Mouse (Mus musculus) 3T3-L1 (cell line): ENCODE data around the gene Ccdc84.
"Not testable (repeated sequence)": the region's sequence is repeated elsewhere in the genome, so short reads cannot be mapped to it uniquely, and the experiment has no call there.

Experiments used
- DNase-seq: peaks from one replicate; pipeline ENCODE4 v3.0.0-alpha.2; 2015; ENCODE audit warnings: low read depth, low spot score

Ccdc84 gene

DNA sequence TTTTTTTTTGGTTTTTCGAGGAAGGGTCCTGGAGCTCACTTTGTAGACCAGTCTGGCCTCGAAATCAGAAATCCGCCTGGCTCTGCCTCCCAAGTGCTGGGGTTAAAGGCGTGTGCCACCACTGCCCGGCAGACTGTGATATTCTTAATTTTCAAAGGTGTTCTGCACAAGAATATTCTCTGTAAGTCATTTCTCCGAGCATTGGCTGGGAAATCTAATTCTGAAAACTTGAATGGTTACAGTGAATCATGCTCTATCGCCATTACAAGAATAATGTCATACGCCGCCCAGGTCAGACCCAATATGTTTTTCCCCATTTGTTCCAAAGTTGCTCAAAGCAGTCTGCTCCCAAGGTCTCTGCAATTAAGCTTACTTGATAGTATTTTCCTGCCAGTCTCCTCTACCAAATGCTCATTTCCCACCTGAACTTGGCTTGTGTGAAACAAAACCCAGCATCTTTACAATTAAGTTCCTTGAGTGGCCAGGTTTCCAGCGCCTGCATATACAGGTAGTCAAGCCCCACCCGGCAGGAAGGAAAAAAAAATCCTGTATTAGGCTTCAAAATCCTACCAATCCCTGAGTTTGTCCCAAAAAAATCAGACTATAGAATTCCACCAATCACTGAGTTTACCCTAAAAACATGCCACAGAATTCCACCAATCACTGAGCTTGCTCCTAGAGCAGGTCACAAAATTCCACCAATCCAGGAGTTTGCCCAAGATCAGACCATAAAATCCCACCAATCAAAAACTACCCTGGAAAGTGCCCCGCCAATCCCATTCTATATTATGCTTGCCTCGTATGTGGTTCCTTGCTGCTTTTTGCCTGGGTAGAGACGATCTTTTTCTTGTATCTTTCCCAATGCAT lies at the start of gene Ccdc84:
Gene Ccdc84 (minus strand): TSS at position 51 of the 867 bp plus-strand sequence.
- DNase-seq = no peak

DNA sequence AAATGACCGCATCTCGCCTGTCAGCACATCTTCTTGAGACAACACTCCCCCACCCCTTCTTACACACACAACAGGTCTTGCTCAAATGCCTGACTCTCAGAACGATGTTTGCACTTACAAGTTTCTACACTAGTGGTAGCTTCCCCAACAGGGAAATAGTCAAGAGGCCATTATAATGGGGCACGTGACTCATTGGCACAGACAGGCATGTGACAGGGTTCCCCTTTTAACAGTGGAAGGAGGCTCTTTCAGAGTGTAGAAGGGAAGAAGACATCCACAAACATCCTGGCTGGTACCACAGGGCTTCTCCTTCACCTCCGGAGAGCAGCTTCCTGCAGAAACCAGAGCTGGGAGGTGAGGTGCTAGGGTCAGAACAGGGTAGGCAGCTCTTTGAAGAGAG lies 43.6 kb upstream of the Ccdc84 start:
- no peak for DNase-seq

DNA sequence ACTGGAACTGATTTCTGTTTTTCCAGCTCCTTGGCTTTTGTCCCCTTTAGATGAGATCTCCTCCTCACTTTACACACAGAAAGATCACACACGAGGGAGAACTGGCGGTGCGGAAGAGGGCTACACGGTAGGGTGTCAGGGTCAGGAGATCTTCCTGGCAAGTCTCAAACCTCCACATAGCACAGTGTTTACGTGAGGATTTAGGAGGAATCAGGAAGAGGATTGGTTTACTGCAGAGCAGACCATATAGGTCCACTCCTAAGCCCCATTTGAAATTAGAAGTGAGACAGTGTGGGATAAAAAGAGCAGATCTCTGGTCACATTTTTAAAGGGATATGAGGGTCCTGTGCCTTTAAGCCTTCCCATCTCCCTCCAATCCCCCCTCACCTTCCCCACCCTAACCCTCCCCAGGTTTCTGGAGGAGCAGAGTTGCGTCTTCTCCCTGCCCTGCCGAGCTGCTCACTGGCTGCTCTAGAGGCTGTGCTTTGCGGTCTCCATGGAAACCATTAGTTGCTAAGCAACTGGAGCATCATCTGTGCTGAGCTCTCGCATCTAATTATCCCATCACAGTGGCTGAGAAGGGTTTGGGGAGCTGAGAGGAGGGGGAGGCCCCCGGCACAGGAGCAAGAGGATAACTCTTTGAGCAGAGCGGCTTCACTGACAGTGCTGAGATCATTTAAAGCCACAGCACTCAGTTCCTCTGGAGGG lies 38.8 kb upstream of the Ccdc84 start:
- no peak for DNase-seq

DNA sequence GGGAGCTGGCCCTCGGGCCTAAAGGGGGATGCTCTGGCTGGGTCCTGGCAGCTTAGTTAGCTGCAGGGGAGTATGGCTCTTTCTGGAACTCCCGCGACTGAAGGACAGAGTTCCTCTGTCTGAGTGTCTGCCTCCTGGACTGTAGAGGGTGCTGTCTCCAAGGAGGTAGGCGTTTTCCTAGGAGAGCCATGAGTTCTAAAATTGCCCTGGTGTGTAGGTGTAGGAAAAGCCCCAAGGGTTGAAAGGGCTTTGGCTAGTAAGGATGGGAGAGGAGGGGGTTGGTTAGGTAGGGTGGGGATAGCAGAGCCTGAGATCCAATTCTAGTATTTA lies 36.5 kb upstream of the Ccdc84 start, which contains the start of gene Upk2:
Gene Upk2 (minus strand): TSS at position 86 of the 330 bp plus-strand sequence.
- peak; percentile 21 for DNase-seq

DNA sequence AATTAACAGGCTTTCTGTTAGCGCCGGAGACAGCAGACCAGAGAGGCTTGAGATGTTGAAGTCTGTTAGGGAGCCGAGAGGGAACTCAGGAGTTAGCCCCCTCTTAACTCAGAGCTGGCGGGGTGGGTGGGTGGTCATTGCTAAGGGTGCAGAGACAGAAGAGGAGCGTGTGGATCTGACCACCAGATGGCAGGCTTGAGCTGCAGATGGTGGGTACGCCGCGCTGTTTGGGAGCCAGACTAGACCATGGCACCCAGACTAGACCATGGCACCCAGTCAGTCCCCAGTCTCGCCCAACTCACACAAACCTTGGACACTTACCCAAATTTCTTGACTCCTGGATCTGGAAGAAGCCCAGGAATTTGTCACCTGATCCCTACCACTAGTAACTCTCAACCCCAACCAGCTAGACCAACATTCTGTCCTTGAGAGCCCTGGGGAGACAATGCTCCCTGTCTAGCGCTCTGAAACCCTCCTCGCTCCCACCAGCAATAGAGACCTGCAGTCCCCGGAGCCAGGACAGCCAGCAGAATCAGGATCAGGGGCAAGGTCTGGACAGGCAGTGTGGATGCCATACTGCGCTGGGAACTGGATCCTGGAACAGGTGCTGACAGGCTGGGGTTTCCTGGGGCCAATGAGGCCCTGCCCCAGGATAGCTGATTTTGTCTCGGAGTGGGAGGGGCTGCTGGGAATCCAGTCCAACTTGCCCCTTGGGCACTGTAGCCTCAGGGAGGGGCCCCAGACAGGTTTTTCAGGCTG lies 35.9 kb upstream of the Ccdc84 start:
- peak; percentile 82 for DNase-seq

DNA sequence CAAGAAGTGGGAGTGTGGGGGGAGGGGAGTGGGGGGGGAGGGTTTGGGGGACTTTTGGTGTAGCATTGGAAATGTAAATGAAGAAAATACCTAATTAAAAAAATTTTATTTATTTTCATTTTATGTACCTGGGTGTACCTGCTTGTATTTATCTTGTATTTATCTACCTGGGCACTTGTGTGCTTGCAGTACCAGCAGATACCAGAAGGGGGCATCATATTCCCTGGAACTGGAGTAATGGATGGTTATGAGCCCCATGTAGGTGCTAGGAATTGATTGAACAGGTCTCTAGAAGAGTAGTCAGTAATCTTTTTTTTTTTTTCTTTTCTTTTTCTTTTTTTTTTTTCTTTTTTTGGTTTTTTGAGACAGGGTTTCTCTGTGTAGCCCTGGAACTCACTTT lies 32.0 kb upstream of the Ccdc84 start:
- no peak for DNase-seq

DNA sequence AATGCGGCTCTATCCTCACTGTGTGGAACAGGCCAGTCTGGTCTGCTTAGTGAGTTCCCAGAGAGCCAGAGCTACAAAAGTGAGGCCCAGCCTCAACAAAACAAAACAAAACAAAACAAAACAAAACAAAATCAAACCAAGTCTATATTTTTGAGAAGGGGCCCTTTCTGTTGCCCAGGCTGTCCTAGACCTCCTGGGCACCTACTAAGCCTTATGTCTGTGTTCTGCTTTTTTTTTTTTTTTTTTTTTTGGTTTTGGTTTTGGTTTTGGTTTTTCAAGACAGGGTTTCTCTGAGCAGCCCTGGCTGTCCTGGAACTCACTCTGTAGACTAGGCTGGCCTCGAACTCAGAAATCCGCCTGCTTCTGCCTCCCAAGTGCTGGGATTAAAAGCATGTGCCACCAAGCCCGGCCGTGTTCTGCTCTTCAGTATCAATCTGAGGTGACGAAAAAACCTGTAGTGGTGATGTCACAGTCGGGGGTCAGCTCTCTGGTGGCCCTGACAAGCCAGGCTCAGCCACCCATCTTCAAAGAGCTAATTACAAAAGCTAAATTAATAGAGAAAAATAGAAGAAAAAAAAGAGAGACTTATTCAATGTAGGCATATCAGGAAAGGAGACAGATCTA lies 26.1 kb upstream of the Ccdc84 start:
- not testable (repeated sequence) for DNase-seq

DNA sequence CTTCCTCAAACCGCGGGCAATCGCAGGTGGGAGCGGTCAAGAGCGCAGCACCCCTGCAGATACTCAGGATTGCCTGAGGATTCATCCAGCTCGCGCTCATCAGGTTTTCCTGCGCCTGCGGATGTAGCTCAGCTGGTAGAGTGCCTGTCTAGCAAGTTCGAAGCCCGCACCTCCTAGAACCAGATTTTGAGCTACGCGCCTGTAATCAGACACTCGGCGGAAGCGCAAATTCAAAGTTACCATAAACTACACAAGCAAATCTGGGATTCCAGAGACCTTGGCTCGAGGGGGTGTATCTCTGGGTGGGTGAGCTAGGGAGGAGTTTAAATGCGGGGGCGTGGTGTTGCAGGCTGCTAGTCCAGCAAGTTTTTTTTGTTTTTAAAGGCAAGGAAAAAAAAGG lies 22.6 kb upstream of the Ccdc84 start, which contains the start of gene Foxr1:
Gene Foxr1 (minus strand): TSS at position 176 of the 400 bp plus-strand sequence.
- DNase-seq = no peak

DNA sequence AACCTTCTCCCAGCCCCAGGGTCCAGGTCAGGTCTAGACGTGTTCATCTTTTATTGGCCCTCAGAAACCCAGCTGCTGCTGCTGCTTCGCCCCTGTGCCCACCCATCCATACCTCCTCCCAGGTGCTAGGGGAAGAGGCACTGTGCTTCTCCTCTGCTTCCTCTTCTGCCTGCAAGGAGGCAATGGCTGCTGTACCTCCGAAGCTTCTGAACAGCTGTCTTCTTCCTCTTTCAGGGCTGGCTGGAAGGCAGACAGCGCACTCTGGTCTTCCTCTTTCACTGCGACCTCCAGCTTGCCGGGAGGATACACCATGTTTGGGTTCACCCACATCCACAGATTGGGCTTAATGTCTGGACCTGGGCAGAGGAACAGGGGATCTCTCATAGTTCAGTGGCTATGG lies 17.4 kb upstream of the Ccdc84 start:
- DNase-seq = no peak

DNA sequence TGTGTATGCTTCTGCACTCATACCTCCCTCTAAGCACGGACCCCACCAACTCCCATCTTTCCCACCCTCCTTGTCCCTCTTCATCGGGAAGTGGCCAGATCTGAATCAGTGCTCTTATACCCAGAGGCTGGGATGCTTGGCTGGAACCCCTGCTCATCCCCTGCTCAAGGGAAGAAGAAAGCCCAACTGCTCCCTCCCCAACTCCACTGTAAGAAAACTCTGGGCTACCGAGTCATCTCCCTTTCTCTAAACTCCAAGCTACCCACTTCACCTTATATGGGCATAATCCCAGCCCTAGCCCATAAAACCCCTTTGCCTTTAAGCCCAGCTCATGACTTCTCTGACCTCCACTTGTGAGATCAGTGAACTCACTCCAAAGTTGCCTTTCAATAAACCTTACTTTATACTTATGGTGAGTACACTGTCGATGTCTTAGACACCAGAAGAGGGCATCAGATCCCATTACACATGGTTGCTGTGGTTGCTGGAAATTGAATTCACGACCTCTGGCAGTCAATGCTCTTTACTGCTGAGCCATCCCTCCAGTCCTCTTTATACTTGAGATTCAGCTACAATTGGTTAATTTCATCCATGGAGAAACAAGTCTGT lies 14.3 kb upstream of the Ccdc84 start:
- DNase-seq = no peak

DNA sequence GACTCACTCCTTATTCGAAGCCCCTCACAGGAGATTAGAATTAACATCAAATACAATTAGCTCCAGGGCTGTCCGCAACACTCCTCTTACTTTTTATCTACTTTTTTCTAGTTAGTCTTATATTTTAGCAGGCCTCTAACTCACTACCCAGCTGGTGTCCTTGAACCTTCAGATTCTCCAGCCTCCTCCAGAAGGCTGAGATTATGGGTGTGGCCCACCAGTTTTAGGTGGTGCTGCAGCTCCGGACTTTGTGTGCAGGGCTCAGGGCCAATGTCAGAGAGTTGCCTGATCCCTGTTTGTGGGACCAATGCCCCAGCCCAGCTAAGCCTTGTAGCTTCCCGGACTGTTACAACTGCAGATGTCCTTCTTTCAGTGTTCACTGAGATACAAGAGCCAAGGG lies 5.2 kb upstream of the Ccdc84 start:
- DNase-seq = no peak

DNA sequence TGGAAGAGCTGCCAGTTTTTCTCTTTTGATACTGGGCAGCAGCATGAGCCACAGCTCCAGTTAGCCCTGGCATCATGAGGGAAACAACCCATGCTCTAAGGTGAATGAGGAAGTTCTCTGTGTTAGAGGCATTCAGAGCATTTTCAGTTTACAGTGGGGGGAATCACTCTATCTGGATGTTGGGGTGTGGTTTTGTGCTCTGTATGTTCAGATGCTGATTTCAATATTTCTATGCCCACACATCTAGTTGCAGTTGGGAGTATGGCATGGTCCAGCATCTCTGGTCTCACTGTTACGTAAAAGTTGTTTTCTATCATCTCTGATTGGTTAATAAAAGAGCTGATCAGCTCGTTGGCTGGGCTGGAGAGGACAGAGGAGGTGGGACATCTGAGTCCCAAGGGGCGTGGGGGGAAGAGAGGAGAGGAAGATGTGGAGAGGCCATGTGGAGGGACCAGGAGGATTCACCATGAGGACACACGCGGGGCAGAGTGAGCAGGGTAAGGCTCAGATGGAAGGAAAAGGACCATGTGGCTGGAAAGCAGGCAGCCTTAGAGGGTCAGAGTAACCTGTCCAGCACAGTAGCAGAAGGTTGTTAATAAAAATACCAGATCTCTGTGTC lies 2.0 kb upstream of the Ccdc84 start:
- DNase-seq = no peak

DNA sequence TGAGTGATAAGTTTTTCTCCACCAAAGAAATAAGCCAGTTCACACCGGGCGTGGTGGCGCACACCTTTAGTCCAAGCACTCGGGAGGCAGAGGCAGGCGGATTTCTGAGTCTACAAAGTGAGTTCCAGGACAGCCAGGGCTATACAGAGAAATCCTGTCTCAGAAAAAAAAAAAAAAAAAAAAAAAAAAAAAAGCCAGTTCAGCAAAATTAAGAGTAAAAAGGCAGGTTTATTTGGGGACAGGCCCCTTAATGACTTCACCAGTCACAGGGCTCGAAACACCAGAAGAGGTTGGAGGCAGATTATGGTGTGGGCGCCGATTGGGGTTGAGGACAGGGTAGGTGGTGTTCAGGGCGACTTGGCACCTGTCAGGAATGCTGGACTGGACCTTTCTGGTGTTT lies 1.4 kb upstream of the Ccdc84 start:
- not testable (repeated sequence) for DNase-seq

DNA sequence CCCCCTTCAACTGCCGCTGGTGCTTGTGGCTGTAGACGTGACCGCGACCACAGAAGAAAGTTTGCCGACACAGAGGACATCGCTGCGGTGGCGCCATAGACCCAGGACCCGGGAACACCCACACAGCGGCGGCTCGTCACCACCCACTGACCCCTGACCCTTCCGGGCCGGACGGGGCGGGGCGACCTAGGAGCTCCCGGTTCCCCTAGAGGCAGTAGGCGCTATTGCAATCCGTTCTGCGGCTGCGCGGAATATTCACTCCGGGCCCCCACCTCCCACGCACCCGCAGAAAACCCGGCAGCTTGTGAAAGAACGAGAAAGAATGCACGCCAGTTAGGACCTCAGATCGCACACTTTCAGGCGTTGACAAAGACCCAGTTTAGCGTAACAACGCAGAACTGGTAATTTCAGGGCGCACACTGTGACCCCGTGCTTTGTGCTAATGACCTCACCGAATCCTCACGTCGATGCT lies 441 bp downstream of the Ccdc84 start:
- peak; percentile 91 for DNase-seq

DNA sequence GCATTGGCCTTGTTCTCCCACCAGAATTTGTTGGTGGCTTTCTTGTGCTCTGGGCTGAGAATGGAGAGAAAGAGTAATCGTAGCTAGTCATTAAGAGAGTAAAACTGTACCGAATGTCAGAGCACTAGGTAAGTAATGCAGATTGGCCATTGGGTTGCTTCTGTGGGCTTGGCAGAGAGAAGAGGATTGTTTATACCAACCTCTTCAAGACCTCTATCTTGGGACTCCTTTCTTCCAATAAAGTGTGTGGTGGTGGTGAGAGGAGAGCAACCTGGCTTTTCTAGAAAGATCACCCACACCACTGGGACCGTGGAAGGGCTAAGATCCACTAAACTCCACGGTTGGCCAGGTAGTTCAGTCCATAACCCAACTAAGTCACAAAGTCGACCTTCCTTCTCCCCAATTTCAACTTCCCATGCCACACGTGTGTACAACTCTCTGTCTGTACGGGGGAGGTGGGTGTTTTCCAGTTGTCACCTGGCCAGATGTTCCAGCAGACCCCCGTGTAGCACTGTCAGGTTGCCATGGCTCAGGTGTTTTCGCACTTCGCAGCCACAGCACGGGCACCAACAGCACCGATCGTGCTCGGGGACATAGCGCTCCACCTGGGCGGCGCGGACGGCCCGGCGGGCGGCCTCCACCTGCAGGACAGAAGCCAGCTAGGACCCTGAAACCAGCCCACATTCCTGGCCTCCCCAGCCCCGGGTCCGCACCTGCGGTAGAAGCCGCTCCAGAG lies 1.0 kb downstream of the Ccdc84 start:
- no peak for DNase-seq

DNA sequence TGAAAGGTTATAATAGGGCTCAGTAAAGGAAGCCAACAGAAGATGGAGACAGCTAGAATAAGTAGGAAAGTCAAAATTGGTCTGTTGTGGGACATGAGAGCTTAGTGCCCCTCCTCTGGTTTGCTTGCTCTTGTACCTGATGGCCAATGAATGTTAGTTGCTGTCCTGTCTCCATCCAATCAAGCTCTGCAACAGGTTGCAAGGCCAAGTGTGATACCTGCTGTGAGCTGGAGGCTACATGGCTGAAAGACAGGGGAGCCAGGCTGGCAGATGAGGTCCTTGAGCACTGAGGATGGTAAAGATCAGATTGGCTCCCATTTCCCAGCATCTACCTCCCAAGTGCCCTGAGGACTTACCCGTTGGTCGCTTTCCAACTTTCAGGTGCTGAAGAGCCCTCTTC lies 5.6 kb downstream of the Ccdc84 start:
- DNase-seq = no peak

DNA sequence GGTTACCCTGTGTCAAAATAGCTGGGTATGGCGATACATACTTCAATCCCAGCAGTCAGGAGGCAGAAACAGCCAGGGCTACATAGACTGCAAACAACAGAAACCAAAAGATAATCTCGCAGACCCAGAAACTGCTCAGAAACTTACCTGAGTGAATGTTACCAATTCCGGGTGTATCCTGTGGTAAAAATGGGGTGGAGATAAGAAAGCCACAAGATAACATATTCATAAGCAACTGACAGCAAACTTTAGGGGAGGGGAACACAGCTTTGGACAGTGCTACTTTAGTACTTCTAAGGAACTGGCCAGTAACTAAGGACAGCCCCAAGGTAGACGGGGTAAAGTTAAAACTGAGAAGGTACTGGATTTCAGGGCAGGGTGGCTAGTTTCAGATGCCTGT lies 6.1 kb downstream of the Ccdc84 start:
- no peak for DNase-seq

DNA sequence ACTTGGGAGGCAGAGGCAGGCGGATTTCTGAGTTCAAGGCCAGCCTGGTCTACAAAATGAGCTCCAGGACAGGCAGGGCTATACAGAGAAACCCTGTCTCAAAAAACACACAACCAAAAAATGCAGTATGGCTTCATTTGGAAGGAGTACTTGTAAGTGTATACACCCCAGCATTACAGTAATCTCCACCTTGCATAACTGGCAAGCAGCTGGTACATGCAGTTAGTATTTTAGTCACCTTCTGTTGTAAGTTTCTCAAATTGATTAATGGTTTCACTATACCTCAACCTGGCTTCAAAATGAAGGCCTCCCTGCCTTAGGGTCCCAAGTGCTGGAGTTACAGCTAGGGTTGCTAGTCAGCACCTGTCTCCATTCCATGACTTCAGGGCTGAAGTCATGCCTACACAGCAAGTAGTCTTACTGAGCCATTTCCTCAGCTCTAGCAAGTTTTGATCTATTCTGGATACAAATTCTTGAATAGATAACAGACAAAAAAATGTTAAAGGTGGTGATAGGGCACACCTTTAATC lies 6.7 kb downstream of the Ccdc84 start:
- DNase-seq = no peak

DNA sequence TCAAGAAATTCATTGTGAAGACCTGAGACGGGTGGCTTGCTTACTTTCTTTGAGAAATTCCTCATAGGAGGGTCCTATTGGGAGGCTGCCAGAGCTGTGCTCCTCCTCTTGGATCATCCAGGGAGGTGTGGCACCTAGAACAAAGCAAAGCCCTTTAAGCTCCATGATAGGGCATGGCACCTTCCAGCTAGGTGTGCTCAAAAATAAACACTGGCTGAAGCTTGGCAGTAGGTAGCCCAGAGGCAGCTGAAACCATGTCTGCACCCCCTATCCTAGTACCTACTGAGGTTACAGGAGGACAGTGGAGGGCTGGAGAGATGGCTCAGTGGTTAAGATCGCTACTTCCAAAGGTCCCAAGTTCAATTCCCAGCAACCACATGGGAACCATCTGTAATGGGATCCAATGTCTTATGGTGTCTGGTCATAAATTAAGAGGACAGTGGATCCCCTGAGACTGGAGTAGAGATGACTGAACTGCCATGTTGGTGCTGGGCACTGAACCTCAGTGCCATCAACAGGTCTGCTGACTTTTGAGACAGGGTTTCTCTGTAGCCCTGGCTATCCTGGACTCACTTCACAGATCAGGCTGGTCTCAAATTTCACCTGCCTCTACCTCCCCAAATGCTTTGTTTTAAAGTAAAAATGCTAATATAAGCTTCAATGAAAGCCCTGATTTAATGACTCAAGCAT lies 7.6 kb downstream of the Ccdc84 start:
- DNase-seq = no peak
